Mouse (Mus musculus) forebrain, embryonic 12.5 days (tissue): ENCODE data around the gene Cmbl. TPM values are rescaled to one million over a fixed set of nuclear protein-coding genes. Genes with fewer than 3 reads are reported as not detected.

Experiments
- ATAC-seq: fragments of 200-750 bp; cut with Nextera tagmentation; 2 replicates; pipeline ENCODE4 v1.8.0; 2017; ENCODE audit warnings: moderate TSS enrichment; ENCODE audit not compliant: low FRiP score
- H3K27ac ChIP-seq: fragments of 300-500 bp; sonication (generic); 2 replicates; pipeline ENCODE4 v1.5.1; 2016; ENCODE audit warnings: mild to moderate bottlenecking
- H3K27me3 ChIP-seq: fragments of 300-500 bp; sonication (generic); 2 replicates; pipeline ENCODE4 v1.6.1; 2016; ENCODE audit warnings: mild to moderate bottlenecking
- H3K36me3 ChIP-seq: fragments of 300-500 bp; sonication (generic); replicated peaks from 2 replicates; pipeline ENCODE4 v1.6.1; 2016; ENCODE audit warnings: mild to moderate bottlenecking
- H3K4me1 ChIP-seq: fragments of 300-500 bp; sonication (generic); 2 replicates; pipeline ENCODE4 v1.6.1; 2016
- H3K4me2 ChIP-seq: fragments of 300-500 bp; sonication (generic); 2 replicates; pipeline ENCODE4 v1.6.1; 2016; ENCODE audit warnings: mild to moderate bottlenecking, moderate library complexity
- H3K4me3 ChIP-seq: fragments of 300-500 bp; sonication (generic); replicated peaks from 2 replicates; pipeline ENCODE4 v1.5.1; 2016; ENCODE audit warnings: mild to moderate bottlenecking
- H3K9ac ChIP-seq: fragments of 300-500 bp; sonication (generic); 2 replicates; pipeline ENCODE4 v1.6.1; 2016; ENCODE audit warnings: mild to moderate bottlenecking
- H3K9me3 ChIP-seq: fragments of 300-500 bp; sonication (generic); 2 replicates; pipeline ENCODE4 v1.6.1; 2016
- WGBS: fragments of 180-500 bp; shearing (Covaris S2); methylation state at CpG from one replicate; pipeline ENCODE4 v1.1.7; 2016; 5-methylcytosine and 5-hydroxymethylcytosine counted together
- polyA plus RNA-seq: library from polyadenylated mRNA; unstranded; fragments of >200 nt; fragmentation: Nextera tagmentation; extraction: Ambion mirVana; gene quantifications from 2 replicates; pipeline ENCODE4 v1.2.1, GENCODE M21; 2016

Gene Cmbl
- 1.5 and 2.1 TPM in 2 replicates for polyA plus RNA-seq

DNA sequence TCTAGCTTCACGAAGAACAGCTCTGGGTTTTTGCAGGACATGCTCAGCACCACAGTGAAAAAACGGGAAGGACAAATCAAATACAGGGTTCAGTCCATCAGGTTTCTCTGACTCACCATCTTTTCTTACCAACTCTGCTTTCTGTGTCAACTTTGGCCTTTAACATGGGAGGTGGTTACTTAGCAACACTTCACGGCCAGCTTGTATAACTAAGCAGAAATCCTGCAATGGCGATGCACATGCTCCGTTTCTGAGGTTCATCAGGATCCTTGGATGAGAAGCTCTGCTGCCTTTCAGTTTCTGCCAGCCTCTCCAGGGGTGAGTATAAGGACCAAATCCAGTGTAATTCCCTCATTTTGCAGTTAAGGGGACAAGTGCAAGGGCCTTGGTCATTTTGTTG is at the start of gene Cmbl:
Gene Cmbl (plus strand): TSS at position 206 of the 400 bp plus-strand sequence.
- WGBS: 77% methylated on average over 5 of the region's 5 CpGs
- Histone ChIP-seq H3K4me1 (0 out of 2 replicates have a peak, but pooled peaks cover 5% of the 10 kb centered on the region), H3K36me3 (no peaks in the 10 kb centered on the region), H3K27me3 (no peaks in the 10 kb centered on the region), H3K9ac (no peak within 1 kb of the TSS), H3K27ac (no peak within 1 kb of the TSS), H3K4me2 (no peak within 1 kb of the TSS), H3K4me3 (no peak within 1 kb of the TSS), H3K9me3 (no peaks in the 10 kb centered on the region)
- no peak for ATAC-seq

DNA sequence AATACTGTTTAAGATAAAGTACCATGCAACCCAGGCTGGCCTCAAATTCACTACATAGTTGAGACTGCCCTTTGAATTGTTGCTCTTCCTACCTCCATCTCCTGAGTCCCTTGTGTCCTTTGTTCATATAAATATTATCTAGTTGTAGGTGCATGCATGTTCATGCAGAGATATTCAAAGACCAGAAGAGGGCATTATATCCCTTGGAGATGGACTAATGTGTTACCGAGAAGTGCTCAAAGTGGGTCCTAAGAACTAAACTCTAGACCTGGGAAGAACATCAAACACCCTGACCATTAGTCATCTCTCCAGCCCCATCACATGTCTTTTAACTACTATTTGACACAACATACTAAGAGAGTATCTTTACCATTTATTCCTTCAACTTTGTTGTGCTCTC is 48.0 kb upstream of the Cmbl start:
- ATAC-seq: no peak
- H3K9ac ChIP-seq: no peak overlapping the region
- no peaks in the 10 kb centered on the region for H3K4me1 ChIP-seq
- H3K9me3 ChIP-seq: no peaks in the 10 kb centered on the region
- 85% methylated on average over 1 of the region's 1 CpGs for WGBS
- H3K4me3 ChIP-seq: no peak overlapping the region
- H3K4me2 ChIP-seq: no peak overlapping the region
- no peaks in the 10 kb centered on the region for H3K36me3 ChIP-seq
- no peak overlapping the region for H3K27ac ChIP-seq
- H3K27me3 ChIP-seq: no peaks in the 10 kb centered on the region

DNA sequence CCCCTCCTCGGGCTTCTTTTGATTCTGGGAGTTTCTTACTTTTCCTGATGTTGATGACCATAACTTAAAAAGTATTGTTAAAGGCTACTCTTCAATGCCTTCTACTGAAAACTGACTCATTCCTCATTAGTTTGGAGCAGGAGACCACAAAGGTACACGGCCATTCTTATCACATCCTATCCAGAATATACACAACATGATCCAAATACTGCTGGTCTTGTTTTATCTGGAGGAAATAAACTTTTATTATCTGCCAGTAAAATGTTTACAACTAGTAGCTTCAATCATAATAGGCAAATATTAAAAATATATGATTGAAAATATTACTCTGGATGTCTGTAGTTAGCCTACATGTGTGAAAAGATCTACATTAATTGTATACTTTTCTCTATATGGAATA is 46.8 kb upstream of the Cmbl start:
- no peaks in the 10 kb centered on the region for H3K27me3 ChIP-seq
- H3K27ac ChIP-seq: no peak overlapping the region
- no peaks in the 10 kb centered on the region for H3K36me3 ChIP-seq
- H3K4me2 ChIP-seq: no peak overlapping the region
- no peak overlapping the region for H3K4me3 ChIP-seq
- WGBS: 95% methylated on average over 2 of the region's 2 CpGs
- no peak for ATAC-seq
- H3K9ac ChIP-seq: no peak overlapping the region
- no peaks in the 10 kb centered on the region for H3K4me1 ChIP-seq
- no peaks in the 10 kb centered on the region for H3K9me3 ChIP-seq

DNA sequence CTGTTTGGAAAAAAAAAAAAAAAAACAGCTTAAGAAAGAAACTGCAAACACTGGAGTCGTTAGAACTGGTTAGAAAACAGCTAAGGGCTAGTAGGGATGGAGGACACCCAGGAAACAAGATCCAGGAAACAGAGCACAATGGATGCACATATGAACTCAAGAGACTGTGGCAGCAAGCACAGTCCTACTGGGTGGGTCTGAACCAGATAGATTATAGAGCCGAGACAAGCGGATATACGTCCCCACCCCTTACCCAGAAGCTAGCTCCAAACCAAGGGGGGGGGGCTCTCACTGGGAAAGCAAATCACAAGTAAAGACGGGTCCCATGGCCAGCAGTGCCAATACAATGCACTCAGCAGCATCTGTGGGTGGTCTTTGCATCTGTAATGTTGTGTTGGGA is 46.2 kb upstream of the Cmbl start:
- no peak overlapping the region for H3K4me2 ChIP-seq
- 81% methylated on average over 5 of the region's 5 CpGs for whole genome bisulfite sequencing
- H3K27me3 ChIP-seq: no peaks in the 10 kb centered on the region
- no peak overlapping the region for H3K27ac ChIP-seq
- H3K4me3 ChIP-seq: no peak overlapping the region
- no peaks in the 10 kb centered on the region for H3K36me3 ChIP-seq
- no peaks in the 10 kb centered on the region for H3K9me3 ChIP-seq
- no peak for ATAC-seq
- H3K9ac ChIP-seq: no peak overlapping the region
- H3K4me1 ChIP-seq: no peaks in the 10 kb centered on the region

DNA sequence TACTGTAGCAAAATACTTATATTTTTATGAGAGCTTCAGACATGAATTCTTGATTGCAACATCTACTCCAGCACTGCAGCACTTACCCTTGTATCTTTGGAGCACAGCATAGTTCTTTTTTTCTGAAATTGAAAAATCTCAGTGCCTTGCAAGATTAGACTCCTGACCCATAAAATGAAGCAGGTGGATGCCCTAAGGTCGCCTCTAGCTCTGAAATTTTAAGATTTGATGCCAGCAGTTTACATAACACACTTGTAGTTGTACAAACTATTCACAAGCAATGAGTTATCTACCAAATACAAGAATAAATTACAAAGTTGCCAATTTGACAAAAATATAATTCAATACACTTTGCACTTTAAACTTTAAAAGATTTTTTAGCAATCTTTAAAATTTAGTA is 38.7 kb upstream of the Cmbl start:
- H3K9me3 ChIP-seq: peaks cover 2% of the 10 kb centered on the region; the same call in 1 of the 2 replicates
- no peaks in the 10 kb centered on the region for H3K27me3 ChIP-seq
- H3K27ac ChIP-seq: no peak overlapping the region
- peaks cover 16% of the 10 kb centered on the region for H3K4me1 ChIP-seq
- no peak overlapping the region for H3K4me3 ChIP-seq
- no peak overlapping the region for H3K9ac ChIP-seq
- no peak overlapping the region for H3K4me2 ChIP-seq
- H3K36me3 ChIP-seq: no peaks in the 10 kb centered on the region
- no peak for ATAC-seq
- 89% methylated on average over 1 of the region's 1 CpGs for WGBS

DNA sequence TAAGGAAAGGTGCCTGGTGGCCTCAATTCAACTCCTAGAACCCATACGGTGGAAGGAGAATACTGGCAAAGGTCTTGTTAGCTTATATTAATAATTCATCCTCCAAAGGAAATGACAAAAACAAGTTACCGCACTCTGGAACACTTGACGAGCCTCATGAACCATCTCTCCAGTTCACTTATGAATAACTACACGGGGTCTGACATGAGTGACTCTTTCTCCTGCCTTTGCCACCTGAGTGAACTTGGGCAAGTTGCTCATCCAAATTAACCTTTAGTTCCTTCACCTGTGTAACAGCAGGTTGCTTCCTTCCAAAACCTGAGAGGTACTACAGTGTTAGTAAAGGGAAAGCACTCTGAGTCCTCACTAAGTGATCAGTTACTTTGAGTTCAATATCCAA is 36.7 kb upstream of the Cmbl start:
- Histone ChIP-seq H3K4me3 (no peak overlapping the region), H3K27ac (no peak overlapping the region), H3K9me3 (peaks cover 2% of the 10 kb centered on the region; the same call in 1 of the 2 replicates), H3K27me3 (no peaks in the 10 kb centered on the region), H3K9ac (no peak overlapping the region), H3K4me2 (no peak overlapping the region), H3K4me1 (peaks cover 18% of the 10 kb centered on the region), H3K36me3 (no peaks in the 10 kb centered on the region)
- no peak for ATAC-seq
- WGBS: 94% methylated on average over 4 of the region's 4 CpGs

DNA sequence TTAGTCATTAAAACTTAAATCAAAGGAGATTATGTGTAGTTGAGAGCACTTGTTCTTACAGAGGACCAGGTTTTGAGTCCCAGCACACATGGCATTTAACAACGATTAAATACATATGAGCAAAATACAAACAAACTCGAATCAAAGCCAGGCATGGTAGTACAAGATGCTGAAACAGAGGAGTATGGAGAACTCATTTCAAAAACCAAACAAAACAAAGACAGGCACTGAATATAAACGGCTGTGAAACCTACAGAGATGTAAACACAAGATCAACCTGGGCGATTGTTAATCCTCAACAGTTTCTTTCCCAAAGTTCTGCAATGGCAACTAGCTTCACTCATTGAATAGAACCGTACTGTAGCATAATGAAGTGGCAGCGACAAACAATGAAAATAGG is 36.1 kb upstream of the Cmbl start:
- ATAC-seq: no peak
- 26% methylated on average over 6 of the region's 6 CpGs for WGBS
- Histone ChIP-seq H3K4me3 (peak overlapping the region; percentile 87), H3K27me3 (no peaks in the 10 kb centered on the region), H3K36me3 (no peaks in the 10 kb centered on the region), H3K27ac (no peak overlapping the region), H3K9me3 (peaks cover 2% of the 10 kb centered on the region; the same call in 1 of the 2 replicates), H3K4me1 (peaks cover 18% of the 10 kb centered on the region), H3K4me2 (peak overlapping the region; percentile 62), H3K9ac (peak overlapping the region; percentile 98; the same call in 1 of the 2 replicates)

DNA sequence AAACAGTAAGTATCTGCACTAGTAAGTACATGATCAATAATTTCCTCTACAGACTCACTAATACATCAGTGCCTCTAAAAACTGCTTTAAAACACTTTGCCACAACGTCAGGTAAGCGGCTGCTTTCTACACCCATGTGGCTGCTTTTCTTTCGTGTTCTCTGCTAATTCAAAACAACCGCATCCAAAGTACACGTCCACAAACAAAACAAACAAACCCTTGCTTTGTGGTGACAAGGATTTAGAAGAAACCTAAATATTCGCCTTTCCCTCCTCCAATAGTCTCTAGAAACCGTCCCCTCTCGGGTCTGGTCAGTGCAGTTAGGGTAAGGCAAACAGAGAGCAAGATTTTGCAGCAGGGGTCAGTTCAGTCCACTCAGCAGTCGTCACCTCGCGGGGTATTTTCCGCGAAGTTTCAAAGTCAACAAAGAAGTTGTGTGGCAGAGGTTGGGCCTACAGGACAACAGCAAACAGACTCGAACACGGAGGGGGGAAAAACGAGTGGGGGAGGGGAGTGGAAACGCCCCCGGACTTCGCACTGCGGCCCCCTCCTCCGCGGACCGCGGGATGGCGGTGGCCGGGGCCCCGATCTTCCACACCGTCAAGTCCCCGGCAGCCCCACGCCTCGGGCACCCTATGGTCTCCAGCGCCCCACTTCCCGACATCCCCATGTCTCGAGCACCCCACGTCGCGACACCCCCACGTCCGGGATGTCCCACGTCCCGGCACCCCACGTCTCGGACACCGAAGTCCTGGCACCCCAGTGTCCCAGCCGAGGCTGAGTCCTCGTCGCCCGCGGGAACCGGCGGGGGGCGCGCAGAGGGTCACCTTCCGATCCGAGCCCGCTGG is 35.2 kb upstream of the Cmbl start:
- no peaks in the 10 kb centered on the region for H3K36me3 ChIP-seq
- H3K9me3 ChIP-seq: peaks cover 2% of the 10 kb centered on the region; the same call in 1 of the 2 replicates
- H3K4me3 ChIP-seq: peak overlapping the region; percentile 87
- WGBS: 1% methylated on average over 52 of the region's 56 CpGs
- peak overlapping the region; percentile 98 for H3K9ac ChIP-seq
- ATAC-seq: peak; percentile 37
- H3K4me2 ChIP-seq: peak overlapping the region; percentile 62
- H3K27ac ChIP-seq: peak overlapping the region; percentile 99
- H3K4me1 ChIP-seq: peaks cover 15% of the 10 kb centered on the region
- no peaks in the 10 kb centered on the region for H3K27me3 ChIP-seq

DNA sequence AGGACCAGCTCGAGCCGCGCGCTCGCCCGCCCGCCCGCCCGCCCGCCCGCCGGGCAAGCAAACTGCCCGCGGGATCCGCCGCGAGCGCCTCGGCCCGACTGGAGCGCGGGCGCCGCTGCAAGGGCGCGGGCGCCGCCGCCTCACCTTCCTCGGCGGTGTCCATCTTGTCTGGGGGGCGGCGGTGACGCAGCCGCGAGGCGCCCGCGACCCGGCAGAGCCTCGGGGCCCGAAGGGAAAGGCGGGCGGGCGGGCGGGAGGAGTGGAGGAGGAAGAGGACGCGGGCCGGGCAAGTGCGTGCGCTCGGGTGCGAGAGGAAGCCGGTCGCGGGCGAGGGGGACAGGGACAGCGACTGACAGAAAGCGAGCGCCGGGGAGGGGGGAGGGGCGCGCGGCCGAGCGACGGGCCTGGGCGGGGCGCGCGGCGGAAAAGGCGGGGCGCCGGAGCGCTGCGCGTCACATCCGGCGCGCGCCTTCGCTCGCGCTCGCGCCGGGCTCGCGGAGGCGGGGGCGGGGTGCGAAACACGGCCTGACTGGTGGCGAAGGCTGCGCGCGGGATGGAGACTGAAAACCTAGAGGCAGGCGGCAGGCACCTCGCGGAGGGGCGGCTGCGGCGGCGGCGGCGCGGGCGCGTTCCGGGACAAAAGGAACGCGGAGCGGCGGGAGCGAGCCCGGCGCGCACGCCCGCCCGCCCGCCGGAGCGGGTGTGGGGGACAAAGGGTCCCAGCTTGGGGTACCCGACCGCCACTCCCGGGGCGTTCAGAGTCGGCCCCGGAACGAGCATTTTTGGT is 34.3 kb upstream of the Cmbl start, which contains the start of gene March6:
Gene March6 (minus strand): TSS at position 395 of the 787 bp plus-strand sequence.
- peak within 1 kb of the TSS; percentile 98 for H3K9ac ChIP-seq
- peak; percentile 92 for ATAC-seq
- peak within 1 kb of the TSS; percentile 62 for H3K4me2 ChIP-seq
- no peaks in the 10 kb centered on the region for H3K36me3 ChIP-seq
- peak within 1 kb of the TSS; percentile 87 for H3K4me3 ChIP-seq
- H3K27me3 ChIP-seq: no peaks in the 10 kb centered on the region
- peaks cover 23% of the 10 kb centered on the region for H3K4me1 ChIP-seq
- WGBS: under 1% methylated on average over 82 of the region's 132 CpGs
- peaks cover 2% of the 10 kb centered on the region; the same call in 1 of the 2 replicates for H3K9me3 ChIP-seq
- peak within 1 kb of the TSS; percentile 99 for H3K27ac ChIP-seq

DNA sequence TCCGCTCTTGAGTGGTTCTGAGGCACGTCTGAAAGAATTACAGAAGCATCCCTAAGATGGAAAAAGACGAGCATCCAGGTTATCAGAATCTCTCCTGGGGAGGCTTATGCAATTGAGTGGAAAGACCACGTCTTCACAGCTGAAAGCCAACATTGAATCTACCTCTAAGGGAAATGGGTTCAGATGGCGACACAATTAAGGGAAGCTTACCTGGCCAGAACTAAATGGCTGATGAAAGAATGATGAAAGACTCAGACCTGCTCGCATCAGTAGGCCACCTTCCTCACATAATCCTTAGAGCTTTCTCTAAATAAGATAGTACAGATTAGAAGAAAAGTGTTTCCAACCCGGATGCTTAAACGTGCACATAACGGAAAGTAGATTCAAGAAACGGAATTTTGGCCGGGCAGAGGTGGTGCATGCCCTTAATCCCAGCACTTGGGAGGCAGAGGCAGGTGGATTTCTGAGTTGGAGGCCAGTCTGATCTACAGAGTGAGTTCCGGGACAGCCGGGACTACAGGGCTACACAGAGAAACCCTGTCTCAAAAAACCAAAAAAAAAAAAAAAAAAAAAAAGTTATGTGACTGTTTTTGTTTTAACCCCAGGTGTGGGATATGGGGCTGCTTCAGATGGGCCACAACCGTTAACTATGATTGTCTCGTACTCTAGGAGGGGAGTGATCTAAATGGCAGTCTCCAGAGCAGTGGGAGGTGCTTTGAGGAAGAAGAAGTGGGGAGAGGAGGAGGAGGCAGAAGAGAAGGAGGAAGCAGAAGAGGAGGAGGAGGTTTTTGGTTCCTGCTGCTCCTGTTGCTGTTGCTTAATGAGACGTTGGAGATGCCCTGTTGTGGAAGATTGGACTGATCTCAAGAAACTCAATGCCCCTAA is 33.5 kb upstream of the Cmbl start:
- Histone ChIP-seq H3K27ac (peak overlapping the region; percentile 99), H3K36me3 (no peaks in the 10 kb centered on the region), H3K4me1 (peaks cover 31% of the 10 kb centered on the region), H3K27me3 (no peaks in the 10 kb centered on the region), H3K9ac (peak overlapping the region; percentile 73), H3K4me2 (peak overlapping the region; percentile 62), H3K9me3 (peaks cover 2% of the 10 kb centered on the region; the same call in 1 of the 2 replicates), H3K4me3 (peak overlapping the region; percentile 87)
- 26% methylated on average over 16 of the region's 16 CpGs for WGBS
- ATAC-seq: no peak

DNA sequence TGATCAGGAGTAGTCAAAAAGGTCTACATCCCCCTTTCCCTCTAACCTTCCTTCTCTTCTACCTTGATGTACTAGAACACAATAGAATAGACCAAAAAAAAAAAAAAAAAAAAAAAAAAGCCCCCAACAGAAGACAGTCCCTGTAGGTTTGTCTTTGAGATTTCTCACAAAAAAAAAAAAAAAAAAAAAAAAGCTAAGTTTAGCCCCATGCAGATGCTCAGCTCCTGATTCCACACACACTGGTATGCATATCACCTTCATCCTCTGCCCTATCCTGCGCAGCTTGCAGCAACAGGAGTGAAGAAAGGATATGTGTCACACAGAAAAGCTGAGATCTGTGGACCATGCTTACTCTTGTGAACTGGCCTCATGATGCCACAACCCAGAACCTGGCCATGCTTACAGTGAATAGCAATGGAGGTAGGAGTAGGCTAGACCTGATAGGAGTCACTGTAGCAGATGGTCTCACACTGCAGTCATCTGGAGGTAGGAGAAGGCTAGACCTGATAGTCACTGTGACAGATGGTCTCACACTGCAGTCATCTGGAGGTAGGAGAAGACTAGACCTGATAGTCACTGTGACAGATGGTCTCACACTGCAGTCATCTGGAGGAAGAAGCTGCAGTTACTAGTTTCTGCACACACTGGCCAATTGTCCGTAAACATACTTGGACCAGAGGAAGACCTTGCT is 32.7 kb upstream of the Cmbl start:
- ATAC-seq: no peak
- Histone ChIP-seq H3K9ac (no peak overlapping the region), H3K27ac (no peak overlapping the region), H3K27me3 (no peaks in the 10 kb centered on the region), H3K4me2 (no peak overlapping the region), H3K9me3 (peaks cover 2% of the 10 kb centered on the region; the same call in 1 of the 2 replicates), H3K36me3 (no peaks in the 10 kb centered on the region), H3K4me1 (peaks cover 33% of the 10 kb centered on the region), H3K4me3 (no peak overlapping the region)
- WGBS: 97% methylated on average over 2 of the region's 2 CpGs
